Mouse (Mus musculus) intestine, embryonic 14.5 days (tissue): Measurements from ENCODE around the gene Shox2. TPM values are rescaled to one million over a fixed set of nuclear protein-coding genes. Genes with fewer than 3 reads are reported as not detected.
A peak's percentile ranks its signal among the peaks of the same experiment; 100 is the strongest.

Source experiments
- ATAC-seq: fragments of 200-750 bp; cut with Nextera tagmentation; replicated peaks from 2 replicates; pipeline ENCODE4 v1.8.0; 2017; ENCODE audit warnings: low read depth, moderate number of reproducible peaks, moderate TSS enrichment, moderate library complexity; ENCODE audit not compliant: low FRiP score, low TSS enrichment
- DNase-seq: peaks from one replicate; pipeline ENCODE4 v3.0.0-alpha.2; 2018; ENCODE audit warnings: low spot score
- H3K27ac ChIP-seq: fragments of 300-500 bp; sonication (generic); 2 replicates; pipeline ENCODE4 v1.5.1; 2014; ENCODE audit warnings: low read depth, mild to moderate bottlenecking, control low read depth
- H3K27me3 ChIP-seq: fragments of 300-500 bp; sonication (generic); replicated peaks from 2 replicates; pipeline ENCODE4 v1.6.1; 2014; ENCODE audit warnings: low read length, control low read depth; ENCODE audit not compliant: control insufficient read depth, insufficient read depth
- H3K36me3 ChIP-seq: fragments of 300-500 bp; sonication (generic); 2 replicates; pipeline ENCODE4 v1.6.1; 2014; ENCODE audit warnings: low read length, control low read depth; ENCODE audit not compliant: control insufficient read depth, insufficient read depth
- H3K4me1 ChIP-seq: fragments of 300-500 bp; sonication (generic); replicated peaks from 2 replicates; pipeline ENCODE4 v1.6.1; 2014; ENCODE audit warnings: low read length, control low read depth, mixed read lengths; ENCODE audit not compliant: control insufficient read depth, insufficient read depth
- H3K4me2 ChIP-seq: fragments of 300-500 bp; sonication (generic); 2 replicates; pipeline ENCODE4 v1.6.1; 2014; ENCODE audit warnings: low read length
- H3K4me3 ChIP-seq: fragments of 300-500 bp; sonication (generic); 2 replicates; pipeline ENCODE4 v1.5.1; 2014; ENCODE audit warnings: low read depth, low read length, control low read depth, mixed read lengths
- H3K9ac ChIP-seq: fragments of 300-500 bp; sonication (generic); 2 replicates; pipeline ENCODE4 v1.6.1; 2014; ENCODE audit warnings: mild to moderate bottlenecking, low read length
- H3K9me3 ChIP-seq: fragments of 300-500 bp; sonication (generic); 2 replicates; pipeline ENCODE4 v1.6.1; 2016; ENCODE audit warnings: low read length, control low read depth; ENCODE audit not compliant: control insufficient read depth
- WGBS: fragments of 180-500 bp; shearing (Covaris S2); extraction: QIAGEN DNeasy Blood & Tissue Kit; methylation state at CpG from one replicate; pipeline ENCODE4 v1.1.7; 2014; 5-methylcytosine and 5-hydroxymethylcytosine counted together
- polyA plus RNA-seq: library from polyadenylated mRNA; unstranded; fragments of >200 nt; fragmentation: Nextera tagmentation; extraction: Ambion mirVana; gene quantifications from 2 replicates; pipeline ENCODE4 v1.2.1, GENCODE M21; 2014

Shox2 gene
- polyA plus RNA-seq, 1 experiment from 2014 or later = not detected

DNA sequence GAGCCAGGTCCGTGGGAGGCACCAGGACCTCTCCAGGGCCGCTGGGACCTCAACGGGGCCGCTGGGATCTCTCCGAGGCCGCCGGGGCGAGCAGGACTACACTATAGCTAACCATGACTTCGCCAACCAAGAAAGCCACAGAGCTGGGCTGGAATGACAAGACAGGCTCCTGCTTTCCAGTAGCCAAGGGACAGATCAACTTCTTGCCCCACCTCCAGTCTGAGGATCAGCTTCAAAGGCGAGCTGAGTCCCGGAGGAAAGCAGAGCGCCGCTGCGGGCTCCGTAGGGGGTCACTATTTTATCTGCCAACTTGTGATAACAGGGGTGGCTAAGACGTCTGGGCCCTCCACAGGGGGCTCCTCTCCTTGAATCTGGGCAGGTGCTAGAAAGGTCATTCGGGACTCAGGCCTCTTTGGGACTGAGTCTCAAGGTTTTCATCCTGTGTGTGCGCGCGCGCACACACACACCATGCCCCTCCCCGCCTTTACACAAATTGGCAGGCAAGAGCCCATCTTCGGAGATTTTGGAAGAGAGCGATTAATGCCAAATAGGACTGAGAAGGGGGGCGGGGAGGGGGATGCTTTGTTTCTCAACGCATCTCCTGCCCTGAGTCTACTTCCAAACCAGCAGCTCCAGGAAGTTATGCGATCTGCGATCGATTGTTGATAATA lies 10.8 kb downstream of the Shox2 start:
- ATAC-seq = no peak
- WGBS = under 1% methylated on average over 29 of the region's 29 CpGs
- H3K4me1 ChIP-seq = no peaks in the 10 kb centered on the region
- no peak overlapping the region for H3K4me2 ChIP-seq
- no peaks in the 10 kb centered on the region for H3K9me3 ChIP-seq
- peaks cover 90% of the 10 kb centered on the region for H3K27me3 ChIP-seq
- no peak overlapping the region for H3K9ac ChIP-seq
- H3K4me3 ChIP-seq = no peak overlapping the region
- no peak overlapping the region for H3K27ac ChIP-seq
- H3K36me3 ChIP-seq = no peaks in the 10 kb centered on the region
- peak; percentile 56 for DNase-seq

DNA sequence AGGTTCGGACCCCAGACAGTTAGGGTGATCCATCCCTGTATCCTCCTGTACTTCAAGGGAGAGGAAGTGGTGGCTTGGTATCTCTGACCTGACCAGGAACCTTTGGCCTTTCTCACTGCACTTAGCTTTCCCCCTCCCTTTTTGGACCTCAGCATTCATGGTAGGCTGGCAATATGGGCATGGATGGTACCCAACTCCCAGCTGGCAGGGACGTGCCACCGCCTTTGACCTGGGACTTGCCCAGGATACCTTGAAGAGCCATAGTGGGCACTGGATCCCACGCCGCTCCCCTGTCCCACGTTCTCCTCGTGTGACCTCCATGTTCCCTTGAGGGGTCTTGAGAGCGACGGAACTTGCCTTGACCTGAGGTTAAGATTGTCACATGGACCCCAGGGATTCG lies 11.3 kb downstream of the Shox2 start:
- Histone ChIP-seq H3K27ac (no peak overlapping the region), H3K4me3 (no peak overlapping the region), H3K27me3 (peaks cover 86% of the 10 kb centered on the region), H3K9ac (no peak overlapping the region), H3K9me3 (no peaks in the 10 kb centered on the region), H3K4me1 (no peaks in the 10 kb centered on the region), H3K4me2 (no peak overlapping the region), H3K36me3 (no peaks in the 10 kb centered on the region)
- WGBS = 3% methylated on average over 10 of the region's 10 CpGs
- DNase-seq (no peak), ATAC-seq (no peak)

DNA sequence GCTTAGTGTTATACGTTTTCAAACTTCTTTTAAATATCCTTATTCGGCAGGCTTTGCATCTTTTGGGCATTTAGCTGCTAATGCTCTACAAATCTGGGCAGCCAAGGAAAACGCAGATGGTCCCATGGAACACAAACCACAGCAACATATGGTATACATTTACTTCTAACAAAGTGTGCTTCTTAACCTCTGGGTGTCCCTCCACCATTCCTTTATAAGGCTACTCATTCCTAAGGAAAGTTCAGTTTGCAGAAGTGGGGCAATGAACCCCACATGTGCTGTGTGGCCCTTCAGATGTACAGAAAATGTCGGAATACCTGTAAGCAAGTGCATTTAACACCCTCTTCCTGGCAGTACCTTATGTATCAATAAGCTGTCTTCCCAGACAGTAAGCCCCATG lies 14.1 kb downstream of the Shox2 start:
- no peak overlapping the region for H3K27ac ChIP-seq
- no peak for ATAC-seq
- H3K27me3 ChIP-seq = peaks cover 61% of the 10 kb centered on the region
- no peak overlapping the region for H3K4me2 ChIP-seq
- no peak overlapping the region for H3K9ac ChIP-seq
- no peaks in the 10 kb centered on the region for H3K36me3 ChIP-seq
- 76% methylated on average over 4 of the region's 4 CpGs for WGBS
- H3K9me3 ChIP-seq = no peaks in the 10 kb centered on the region
- H3K4me1 ChIP-seq = no peaks in the 10 kb centered on the region
- no peak overlapping the region for H3K4me3 ChIP-seq
- DNase-seq = no peak

- DNase-seq (no peak), ATAC-seq (no peak)
- H3K9ac ChIP-seq = no peak overlapping the region
- no peaks in the 10 kb centered on the region for H3K9me3 ChIP-seq
- peaks cover 35% of the 10 kb centered on the region for H3K27me3 ChIP-seq
- H3K4me1 ChIP-seq = no peaks in the 10 kb centered on the region
- no peaks in the 10 kb centered on the region for H3K36me3 ChIP-seq
- H3K4me3 ChIP-seq = no peak overlapping the region
- H3K4me2 ChIP-seq = no peak overlapping the region
- H3K27ac ChIP-seq = no peak overlapping the region
- 53% methylated on average over 3 of the region's 3 CpGs for WGBS
Observed at GRCm38 (mm10) chr3:66964884-66965283, 16.7 kb downstream of the Shox2 start.

DNA sequence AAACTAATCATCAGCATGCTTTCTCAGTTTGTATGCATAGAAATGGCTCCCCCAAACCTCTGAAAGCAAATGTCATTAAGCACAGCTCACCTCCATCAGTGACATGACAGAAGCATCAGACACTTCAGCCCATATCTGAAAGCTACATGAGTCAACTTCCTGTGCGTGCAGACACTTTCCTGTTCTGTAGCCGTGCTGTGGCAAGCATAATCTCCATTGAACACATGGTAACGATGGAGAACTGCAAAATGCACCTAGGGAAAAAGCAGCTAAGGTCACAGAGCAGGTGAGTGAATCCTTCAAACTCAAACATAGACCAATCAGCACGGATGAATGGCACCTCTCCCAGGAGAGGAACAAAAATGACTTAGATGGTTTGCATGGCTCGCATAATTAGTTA lies 21.6 kb downstream of the Shox2 start:
- Histone ChIP-seq H3K27ac (no peak overlapping the region), H3K4me2 (no peak overlapping the region), H3K9ac (no peak overlapping the region), H3K9me3 (no peaks in the 10 kb centered on the region), H3K4me1 (no peaks in the 10 kb centered on the region), H3K4me3 (no peak overlapping the region), H3K27me3 (0 out of 2 replicates have a peak, but pooled peaks cover 2% of the 10 kb centered on the region), H3K36me3 (no peaks in the 10 kb centered on the region)
- ATAC-seq = no peak
- DNase-seq = no peak
- whole genome bisulfite sequencing = 59% methylated on average over 5 of the region's 5 CpGs

DNA sequence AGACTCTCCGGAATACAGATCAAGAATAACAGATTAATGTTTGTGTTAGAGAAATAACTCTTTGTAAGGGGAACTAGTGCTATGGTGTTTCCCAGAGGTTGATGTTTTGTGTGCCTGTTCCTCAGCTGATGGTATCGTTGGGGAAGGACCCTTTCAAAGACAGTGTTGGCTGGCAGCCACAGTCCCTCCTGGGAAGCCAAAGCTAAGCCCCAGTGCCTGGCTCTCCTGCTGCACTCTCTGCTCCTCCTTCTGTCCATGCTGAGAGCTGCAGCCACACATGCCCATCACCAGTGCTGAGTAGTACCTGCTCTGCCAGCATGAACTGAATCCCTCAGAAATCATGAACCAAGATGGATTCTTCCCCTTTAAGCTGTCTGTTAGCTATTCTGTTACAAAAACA lies 26.4 kb downstream of the Shox2 start:
- Histone ChIP-seq H3K9me3 (no peaks in the 10 kb centered on the region), H3K4me1 (no peaks in the 10 kb centered on the region)
- 55% methylated on average over 2 of the region's 2 CpGs for WGBS

GRCm38 (mm10) chr3:66939675-66940074 lies 41.9 kb downstream of the Shox2 start:
- no peak overlapping the region for H3K9ac ChIP-seq
- DNase-seq = no peak
- 61% methylated on average over 10 of the region's 10 CpGs for WGBS

More for the DNA sequence above, 26.4 kb downstream of the Shox2 start:
- H3K36me3 ChIP-seq = no peaks in the 10 kb centered on the region
- H3K4me3 ChIP-seq = no peak overlapping the region
- H3K27ac ChIP-seq = no peak overlapping the region
- no peaks in the 10 kb centered on the region for H3K27me3 ChIP-seq
- H3K4me2 ChIP-seq = no peak overlapping the region
- ATAC-seq = no peak
- H3K9ac ChIP-seq = no peak overlapping the region
- no peak for DNase-seq

DNA sequence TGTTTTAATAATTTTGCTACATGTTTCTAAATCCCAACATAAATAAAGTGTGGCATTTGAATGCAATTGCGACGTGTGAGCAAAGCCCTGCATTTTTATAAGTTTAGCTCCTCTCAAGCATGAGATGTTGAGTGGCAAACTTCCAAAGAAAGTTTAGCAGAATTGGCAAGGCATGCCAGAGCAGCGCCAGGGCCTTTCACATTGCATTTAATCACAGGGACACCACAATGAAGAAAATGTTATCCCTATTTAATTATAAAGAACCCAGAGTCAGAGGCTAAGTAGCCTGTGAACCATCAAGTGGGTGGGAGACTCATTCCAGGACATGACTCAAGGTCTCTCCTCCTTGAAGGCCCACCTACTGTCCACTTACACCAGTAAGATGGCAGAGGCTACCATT lies 59.1 kb downstream of the Shox2 start:
- no peaks in the 10 kb centered on the region for H3K4me1 ChIP-seq
- H3K27ac ChIP-seq = no peak overlapping the region
- no peaks in the 10 kb centered on the region for H3K9me3 ChIP-seq
- no peak overlapping the region for H3K9ac ChIP-seq
- H3K27me3 ChIP-seq = no peaks in the 10 kb centered on the region
- no peak overlapping the region for H3K4me3 ChIP-seq
- H3K4me2 ChIP-seq = no peak overlapping the region
- WGBS = 76% methylated on average over 3 of the region's 3 CpGs
- ATAC-seq (no peak), DNase-seq (no peak)
- H3K36me3 ChIP-seq = no peaks in the 10 kb centered on the region

More at GRCm38 (mm10) chr3:66939675-66940074, 41.9 kb downstream of the Shox2 start:
- no peaks in the 10 kb centered on the region for H3K36me3 ChIP-seq
- H3K27ac ChIP-seq = no peak overlapping the region
- no peaks in the 10 kb centered on the region for H3K4me1 ChIP-seq
- no peak for ATAC-seq
- H3K4me2 ChIP-seq = no peak overlapping the region
- H3K27me3 ChIP-seq = no peaks in the 10 kb centered on the region
- no peaks in the 10 kb centered on the region for H3K9me3 ChIP-seq
- H3K4me3 ChIP-seq = no peak overlapping the region
